Mouse (Mus musculus): ENCODE data around the gene Capg.

DNA sequence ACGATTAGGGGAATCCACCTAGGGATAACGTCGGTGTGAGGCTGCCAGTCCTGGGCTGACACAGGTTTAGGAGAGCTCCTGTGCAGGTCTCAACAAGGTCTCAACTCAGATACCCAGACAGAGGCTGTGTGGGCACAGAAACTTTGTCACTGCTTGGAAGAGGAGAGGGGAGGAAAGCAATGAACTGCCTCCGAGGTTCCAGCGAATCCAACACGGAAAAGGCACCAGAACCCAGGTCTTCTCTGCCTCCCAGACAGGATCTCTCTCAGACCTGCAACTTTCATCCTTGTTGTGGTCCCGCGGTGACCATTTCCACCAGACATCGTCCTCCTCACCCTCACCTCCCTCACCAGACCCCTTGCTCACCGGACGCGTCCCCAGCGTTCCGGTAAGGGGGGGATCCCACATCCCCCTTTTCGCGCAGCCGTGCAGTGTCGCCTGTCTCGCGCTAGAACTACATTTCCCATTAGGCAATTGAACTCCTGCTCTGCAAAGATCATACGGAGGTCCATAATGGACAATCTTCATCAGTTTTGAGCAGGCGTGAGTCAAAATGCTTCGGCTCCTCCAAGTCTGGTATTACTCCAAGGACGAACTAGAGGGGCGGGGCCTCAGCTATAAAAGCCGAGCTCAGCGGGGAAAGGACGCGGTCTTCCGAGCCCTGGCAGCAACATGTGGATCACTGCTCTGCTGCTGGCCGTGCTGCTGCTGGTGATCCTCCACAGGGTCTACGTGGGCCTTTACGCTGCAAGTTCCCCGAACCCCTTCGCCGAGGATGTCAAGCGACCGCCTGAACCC is 54.0 kb downstream of the Capg start, which contains the start of the genes Elmod3 and Retsat:
- TF ChIP-seq POLR2A (IDR thresholded peaks at IDR 0.05; ENCODE audit: extremely low read depth, insufficient read depth, low read length): peak; percentile 73
- TF ChIP-seq CTCF (IDR thresholded peaks at IDR 0.05; ENCODE audit: extremely low read depth, insufficient read depth, low read length): no peak
